Mouse (Mus musculus) liver, embryonic 13.5 days (tissue): Measurements from ENCODE around the gene Defb48. TPM values are rescaled to one million over a fixed set of nuclear protein-coding genes. Genes with fewer than 3 reads are reported as not detected.

ENCODE experiments used
- polyA plus RNA-seq: library from polyadenylated mRNA; unstranded; fragments of >200 nt; fragmentation: Nextera tagmentation; extraction: Ambion mirVana; gene quantifications from 2 replicates; pipeline ENCODE4 v1.2.1, GENCODE M21; 2015

The Defb48 gene
- polyA plus RNA-seq, 1 experiment from 2014 or later, result not detected

Other genes with a start within 250 kb of the Defb48 start
- gene Ints6, start 223.3 kb downstream of the Defb48 start, polyA plus RNA-seq, result 10.5 and 14.5 TPM in 2 replicates
- gene Wdfy2, start 146.8 kb downstream of the Defb48 start, polyA plus RNA-seq, result 1.9 and 2.7 TPM in 2 replicates
- gene Defb47, start 13.6 kb upstream of the Defb48 start, polyA plus RNA-seq, result not detected in 2 replicates
- gene Defb43, start 27.3 kb upstream of the Defb48 start, polyA plus RNA-seq, result not detected in 2 replicates
- 0.15 and 0.20 TPM in 2 replicates for gene Defb42, start 62.5 kb upstream of the Defb48 start, polyA plus RNA-seq
- not detected in 2 replicates for gene Defb30, start 65.5 kb upstream of the Defb48 start, polyA plus RNA-seq